Mouse (Mus musculus): ENCODE measurements around the gene Ank3. TPM values are rescaled to one million over a fixed set of nuclear protein-coding genes. Genes with fewer than 3 reads are reported as not detected.

Gene Ank3
- polyA plus RNA-seq, 1 experiment from 2014 or later = 30.3 TPM

GRCm38 (mm10) chr10:69565052-69565451, 166.5 kb downstream of the Ank3 start:
- Histone ChIP-seq H3K9me3 (no peaks in the 10 kb centered on the region), H3K4me3 (no peak overlapping the region), H3K9ac (no peak overlapping the region), H3K27ac (no peak overlapping the region), H3K36me3 (no peaks in the 10 kb centered on the region), H3K4me2 (no peak overlapping the region), H3K27me3 (no peaks in the 10 kb centered on the region), H3K4me1 (peaks cover 7% of the 10 kb centered on the region; the same call in 1 of the 2 replicates)
- WGBS = 87% methylated on average over 4 of the region's 4 CpGs
- ATAC-seq (ENCODE audit: insufficient number of reproducible peaks, insufficient read depth, low FRiP score, low TSS enrichment, low read depth) = no peak

GRCm38 (mm10) chr10:69568976-69569375, 170.4 kb downstream of the Ank3 start:
- H3K27ac ChIP-seq = no peak overlapping the region
- H3K9me3 ChIP-seq = no peaks in the 10 kb centered on the region
- no peak for ATAC-seq (ENCODE audit: insufficient number of reproducible peaks, insufficient read depth, low FRiP score, low TSS enrichment, low read depth)

GRCm38 (mm10) chr10:69569740-69570139, 171.2 kb downstream of the Ank3 start:
- Histone ChIP-seq H3K4me2 (no peak overlapping the region), H3K27me3 (peaks cover 18% of the 10 kb centered on the region), H3K9me3 (no peaks in the 10 kb centered on the region), H3K27ac (no peak overlapping the region), H3K9ac (no peak overlapping the region), H3K36me3 (no peaks in the 10 kb centered on the region), H3K4me3 (no peak overlapping the region), H3K4me1 (peaks cover 38% of the 10 kb centered on the region)
- WGBS = 34% methylated on average over 8 of the region's 8 CpGs
- ATAC-seq (ENCODE audit: insufficient number of reproducible peaks, insufficient read depth, low FRiP score, low TSS enrichment, low read depth) = no peak

More at GRCm38 (mm10) chr10:69568976-69569375, 170.4 kb downstream of the Ank3 start:
- no peak overlapping the region for H3K9ac ChIP-seq
- no peak overlapping the region for H3K4me3 ChIP-seq
- H3K27me3 ChIP-seq = peaks cover 15% of the 10 kb centered on the region
- H3K4me1 ChIP-seq = peaks cover 33% of the 10 kb centered on the region
- no peak overlapping the region for H3K4me2 ChIP-seq
- no peaks in the 10 kb centered on the region for H3K36me3 ChIP-seq
- WGBS = 76% methylated on average over 5 of the region's 5 CpGs

GRCm38 (mm10) chr10:69570466-69571288, 172.1 kb downstream of the Ank3 start:
- no peaks in the 10 kb centered on the region for H3K9me3 ChIP-seq
- H3K27me3 ChIP-seq = peaks cover 21% of the 10 kb centered on the region
- H3K9ac ChIP-seq = no peak overlapping the region; the same call in 1 of the 2 replicates
- WGBS = 35% methylated on average over 18 of the region's 18 CpGs
- ATAC-seq (ENCODE audit: insufficient number of reproducible peaks, insufficient read depth, low FRiP score, low TSS enrichment, low read depth) = no peak
- no peak overlapping the region for H3K27ac ChIP-seq
- peak overlapping the region; percentile 36 for H3K4me3 ChIP-seq
- H3K4me2 ChIP-seq = peak overlapping the region; percentile 65
- H3K36me3 ChIP-seq = no peaks in the 10 kb centered on the region
- peaks cover 38% of the 10 kb centered on the region for H3K4me1 ChIP-seq

- ATAC-seq (ENCODE audit: insufficient number of reproducible peaks, insufficient read depth, low FRiP score, low TSS enrichment, low read depth) = no peak
- peaks cover 38% of the 10 kb centered on the region for H3K4me1 ChIP-seq
- peaks cover 21% of the 10 kb centered on the region for H3K27me3 ChIP-seq
- H3K9me3 ChIP-seq = no peaks in the 10 kb centered on the region
- H3K4me3 ChIP-seq = peak overlapping the region; percentile 36
- H3K9ac ChIP-seq = peak overlapping the region; percentile 55; the same call in 1 of the 2 replicates
- no peaks in the 10 kb centered on the region for H3K36me3 ChIP-seq
- no peak overlapping the region for H3K27ac ChIP-seq
- H3K4me2 ChIP-seq = peak overlapping the region; percentile 65
- WGBS = 1% methylated on average over 8 of the region's 8 CpGs
Observed at GRCm38 (mm10) chr10:69571422-69571821, 172.8 kb downstream of the Ank3 start.

GRCm38 (mm10) chr10:69571972-69572371, 173.4 kb downstream of the Ank3 start:
- Histone ChIP-seq H3K4me3 (peak overlapping the region; percentile 36), H3K4me1 (peaks cover 38% of the 10 kb centered on the region), H3K27ac (no peak overlapping the region), H3K9me3 (no peaks in the 10 kb centered on the region), H3K9ac (peak overlapping the region; percentile 55; the same call in 1 of the 2 replicates), H3K36me3 (no peaks in the 10 kb centered on the region), H3K27me3 (peaks cover 21% of the 10 kb centered on the region), H3K4me2 (peak overlapping the region; percentile 65)
- WGBS = 2% methylated on average over 9 of the region's 9 CpGs
- no peak for ATAC-seq (ENCODE audit: insufficient number of reproducible peaks, insufficient read depth, low FRiP score, low TSS enrichment, low read depth)

GRCm38 (mm10) chr10:69573054-69573453, 174.5 kb downstream of the Ank3 start:
- Histone ChIP-seq H3K36me3 (no peaks in the 10 kb centered on the region), H3K4me3 (no peak overlapping the region), H3K27ac (no peak overlapping the region), H3K9me3 (no peaks in the 10 kb centered on the region), H3K9ac (no peak overlapping the region), H3K4me1 (peaks cover 47% of the 10 kb centered on the region), H3K4me2 (no peak overlapping the region), H3K27me3 (peaks cover 21% of the 10 kb centered on the region)
- 47% methylated on average over 7 of the region's 7 CpGs for WGBS
- ATAC-seq (ENCODE audit: insufficient number of reproducible peaks, insufficient read depth, low FRiP score, low TSS enrichment, low read depth) = no peak

GRCm38 (mm10) chr10:69573746-69574145, 175.2 kb downstream of the Ank3 start:
- Histone ChIP-seq H3K4me3 (no peak overlapping the region), H3K4me1 (peaks cover 50% of the 10 kb centered on the region), H3K9me3 (no peaks in the 10 kb centered on the region), H3K36me3 (no peaks in the 10 kb centered on the region), H3K27me3 (peaks cover 21% of the 10 kb centered on the region), H3K27ac (no peak overlapping the region), H3K9ac (no peak overlapping the region), H3K4me2 (peak overlapping the region; percentile 40)
- 8% methylated on average over 3 of the region's 3 CpGs for WGBS
- no peak for ATAC-seq (ENCODE audit: insufficient number of reproducible peaks, insufficient read depth, low FRiP score, low TSS enrichment, low read depth)

- Histone ChIP-seq H3K4me3 (no peak overlapping the region), H3K9ac (no peak overlapping the region), H3K4me2 (peak overlapping the region; percentile 40), H3K36me3 (no peaks in the 10 kb centered on the region), H3K9me3 (no peaks in the 10 kb centered on the region), H3K27me3 (peaks cover 21% of the 10 kb centered on the region), H3K4me1 (peaks cover 50% of the 10 kb centered on the region), H3K27ac (no peak overlapping the region)
- ATAC-seq (ENCODE audit: insufficient number of reproducible peaks, insufficient read depth, low FRiP score, low TSS enrichment, low read depth) = no peak
- WGBS = 5% methylated on average over 11 of the region's 11 CpGs
Observed at GRCm38 (mm10) chr10:69574190-69574663, 175.7 kb downstream of the Ank3 start.

- peaks cover 21% of the 10 kb centered on the region for H3K27me3 ChIP-seq
- peaks cover 51% of the 10 kb centered on the region for H3K4me1 ChIP-seq
- H3K4me2 ChIP-seq = no peak overlapping the region
- H3K4me3 ChIP-seq = no peak overlapping the region
- H3K9ac ChIP-seq = no peak overlapping the region
- H3K9me3 ChIP-seq = no peaks in the 10 kb centered on the region
- WGBS = 38% methylated on average over 9 of the region's 9 CpGs
- no peaks in the 10 kb centered on the region for H3K36me3 ChIP-seq
- H3K27ac ChIP-seq = no peak overlapping the region
- ATAC-seq (ENCODE audit: insufficient number of reproducible peaks, insufficient read depth, low FRiP score, low TSS enrichment, low read depth) = no peak
Observed at GRCm38 (mm10) chr10:69574894-69575293, 176.3 kb downstream of the Ank3 start.

GRCm38 (mm10) chr10:69575451-69575850, 176.9 kb downstream of the Ank3 start:
- no peak for ATAC-seq (ENCODE audit: insufficient number of reproducible peaks, insufficient read depth, low FRiP score, low TSS enrichment, low read depth)
- Histone ChIP-seq H3K4me2 (no peak overlapping the region), H3K4me1 (peaks cover 54% of the 10 kb centered on the region), H3K9me3 (no peaks in the 10 kb centered on the region), H3K27me3 (peaks cover 21% of the 10 kb centered on the region), H3K4me3 (no peak overlapping the region), H3K27ac (no peak overlapping the region), H3K9ac (no peak overlapping the region), H3K36me3 (no peaks in the 10 kb centered on the region)
- WGBS = 60% methylated on average over 6 of the region's 6 CpGs

- Histone ChIP-seq H3K36me3 (no peaks in the 10 kb centered on the region), H3K9ac (no peak overlapping the region), H3K27me3 (peaks cover 21% of the 10 kb centered on the region), H3K4me3 (no peak overlapping the region), H3K4me1 (peaks cover 47% of the 10 kb centered on the region), H3K27ac (no peak overlapping the region), H3K9me3 (no peaks in the 10 kb centered on the region), H3K4me2 (no peak overlapping the region)
- WGBS = 84% methylated on average over 7 of the region's 7 CpGs
- no peak for ATAC-seq (ENCODE audit: insufficient number of reproducible peaks, insufficient read depth, low FRiP score, low TSS enrichment, low read depth)
Observed at GRCm38 (mm10) chr10:69576264-69576663, 177.7 kb downstream of the Ank3 start.
